Mouse (Mus musculus) thymus, postnatal 10 days (tissue): ENCODE results near the gene As3mt.
"Not testable (repeated sequence)": the region's sequence is repeated elsewhere in the genome, so short reads cannot be mapped to it uniquely, and the experiment has no call there.

Source experiments
- DNase-seq, 2 experiments: peaks; one replicate each; pipeline ENCODE4 v3.0.0; 2021; ENCODE audit warnings: low spot score in 2 of 2

Gene As3mt

GRCm38 (mm10) chr19:46752235-46752634 lies 45.0 kb downstream of the As3mt start:
- no peak for DNase-seq

- peak in 1 of 2 experiments; percentile 50 for DNase-seq
Measured at GRCm38 (mm10) chr19:46755066-46755465, 47.8 kb downstream of the As3mt start.

- DNase-seq, result no peak
Measured at GRCm38 (mm10) chr19:46756221-46756620, 49.0 kb downstream of the As3mt start.

GRCm38 (mm10) chr19:46759096-46759495 lies 51.8 kb downstream of the As3mt start:
- no peak for DNase-seq

DNA sequence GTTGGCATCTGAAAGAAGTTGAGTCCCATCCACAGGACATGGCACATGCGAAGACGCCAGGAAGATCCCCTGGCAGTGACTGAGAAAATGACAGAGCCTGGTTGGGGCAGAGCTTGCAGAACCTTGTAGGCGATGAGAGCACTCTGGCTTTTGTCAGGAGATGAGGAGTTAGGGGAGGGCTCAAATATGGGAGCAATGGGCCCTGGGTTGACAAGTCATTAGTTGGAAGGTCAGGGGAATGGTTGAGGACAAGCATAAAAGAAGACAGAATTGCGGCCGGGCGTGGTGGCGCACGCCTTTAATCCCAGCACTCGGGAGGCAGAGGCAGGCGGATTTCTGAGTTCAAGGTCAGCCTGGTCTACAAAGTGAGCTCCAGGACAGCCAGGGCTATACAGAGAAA lies 52.7 kb downstream of the As3mt start:
- not testable (repeated sequence) for DNase-seq

DNA sequence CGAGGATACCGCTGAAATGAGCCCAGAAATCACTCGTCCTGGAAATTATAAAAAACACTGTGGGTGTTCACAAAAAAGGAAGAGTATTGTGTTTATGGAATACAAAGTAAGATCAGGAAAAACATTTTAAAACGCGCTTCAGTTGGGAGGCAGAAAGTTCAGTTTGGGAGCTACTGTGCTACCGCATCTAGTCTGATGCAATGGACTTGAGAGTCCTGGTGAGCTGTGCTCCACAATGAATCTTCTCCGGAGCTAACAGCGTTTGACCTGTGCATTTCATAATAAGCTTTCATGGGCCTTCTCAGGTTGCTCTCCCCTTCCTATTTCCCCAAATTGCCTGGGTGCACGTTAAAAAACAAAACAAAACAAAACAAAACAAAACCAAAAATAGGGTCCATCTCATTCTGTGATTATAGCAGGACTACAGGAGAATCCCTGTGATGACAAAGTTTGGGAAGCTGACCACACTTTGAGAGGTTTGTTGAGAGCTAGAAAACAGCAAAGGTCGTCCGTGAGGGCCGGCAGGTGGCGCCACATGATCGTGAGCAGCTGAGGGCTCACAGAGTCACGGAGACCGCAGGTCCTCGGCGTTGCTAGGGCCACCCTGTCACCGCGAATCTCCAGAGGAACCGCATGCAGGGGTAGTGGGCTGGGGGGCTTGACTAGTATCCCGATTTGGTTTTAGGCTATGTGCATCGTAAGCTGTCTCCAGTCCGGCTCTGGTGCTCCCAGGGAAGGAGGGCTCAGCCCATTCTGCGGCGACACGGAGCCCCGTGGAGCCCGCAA lies 53.3 kb downstream of the As3mt start:
- peak; percentile 76 to 87 for DNase-seq

- peak; percentile 99 to 100 for DNase-seq
Measured at GRCm38 (mm10) chr19:46761247-46761946, 54.1 kb downstream of the As3mt start, which contains the start of gene Cnnm2. Gene Cnnm2, plus strand, starts transcription at chr19:46761596.

DNA sequence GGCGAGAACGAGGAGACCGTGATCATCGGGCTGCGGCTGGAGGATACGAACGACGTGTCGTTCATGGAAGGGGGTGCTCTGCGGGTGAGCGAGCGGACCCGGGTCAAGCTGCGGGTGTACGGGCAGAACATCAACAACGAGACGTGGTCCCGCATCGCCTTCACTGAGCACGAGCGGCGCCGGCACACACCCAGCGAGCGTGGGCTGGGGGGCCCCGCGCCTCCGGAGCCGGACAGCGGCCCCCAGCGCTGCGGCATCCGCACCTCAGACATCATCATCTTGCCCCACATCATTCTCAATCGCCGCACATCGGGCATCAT lies 54.7 kb downstream of the As3mt start:
- peak in 1 of 2 experiments; percentile 27 for DNase-seq

- peak; percentile 25 to 33 for DNase-seq
Measured at GRCm38 (mm10) chr19:46762291-46762991, 55.2 kb downstream of the As3mt start.

DNA sequence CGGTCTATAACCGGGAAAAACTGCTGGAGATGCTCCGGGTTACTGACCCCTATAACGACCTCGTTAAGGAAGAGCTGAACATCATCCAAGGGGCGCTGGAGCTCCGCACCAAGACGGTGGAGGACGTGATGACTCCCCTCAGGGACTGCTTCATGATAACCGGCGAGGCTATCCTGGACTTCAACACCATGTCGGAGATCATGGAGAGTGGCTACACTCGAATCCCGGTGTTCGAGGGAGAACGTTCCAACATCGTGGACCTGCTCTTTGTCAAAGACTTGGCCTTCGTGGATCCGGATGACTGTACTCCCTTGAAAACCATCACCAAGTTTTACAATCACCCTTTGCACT lies 55.7 kb downstream of the As3mt start:
- no peak for DNase-seq

- no peak for DNase-seq
Measured at GRCm38 (mm10) chr19:46763356-46763755, 56.1 kb downstream of the As3mt start.

GRCm38 (mm10) chr19:46763932-46764762 lies 56.9 kb downstream of the As3mt start:
- no peak for DNase-seq

GRCm38 (mm10) chr19:46764763-46765117 lies 57.5 kb downstream of the As3mt start:
- no peak for DNase-seq

DNA sequence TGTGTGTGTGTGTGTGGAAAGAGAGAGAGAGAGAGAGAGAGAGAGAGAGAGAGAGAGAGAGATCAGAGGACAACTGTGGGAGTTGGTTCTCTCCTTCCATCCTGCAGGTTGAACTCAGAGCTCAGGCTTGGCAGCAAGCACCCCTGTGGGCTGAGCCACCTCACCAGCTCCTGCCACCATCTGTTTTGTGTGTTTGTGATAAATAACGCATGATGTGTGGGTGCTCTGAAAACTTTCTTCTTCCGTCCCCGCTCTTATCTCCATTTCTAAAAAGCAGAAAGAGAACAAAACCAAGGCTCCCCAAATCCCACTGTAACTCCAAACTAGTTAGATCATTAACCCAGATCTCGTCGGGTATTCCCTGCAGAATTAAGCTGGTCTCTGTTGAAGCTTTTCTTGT lies 58.9 kb downstream of the As3mt start:
- DNase-seq, result no peak

DNA sequence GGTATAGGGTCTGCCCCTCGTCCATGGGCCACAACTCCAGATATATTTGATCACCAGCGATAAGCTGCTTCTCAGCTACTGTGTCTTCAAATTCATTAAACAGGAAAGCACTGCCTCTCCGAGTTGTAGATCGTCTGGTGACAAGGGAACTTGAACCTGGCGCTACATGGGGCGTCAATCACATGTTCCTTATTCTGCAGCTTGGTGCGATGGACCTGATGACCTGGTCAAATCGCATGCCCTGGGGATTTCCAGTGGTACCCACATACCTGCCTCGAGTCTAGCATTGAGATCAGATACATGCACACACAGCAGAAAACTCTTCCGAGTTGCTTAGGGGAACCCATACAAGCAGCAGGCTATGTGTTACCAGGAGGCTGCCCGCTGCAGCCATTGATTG lies 62.5 kb downstream of the As3mt start:
- no peak for DNase-seq

DNA sequence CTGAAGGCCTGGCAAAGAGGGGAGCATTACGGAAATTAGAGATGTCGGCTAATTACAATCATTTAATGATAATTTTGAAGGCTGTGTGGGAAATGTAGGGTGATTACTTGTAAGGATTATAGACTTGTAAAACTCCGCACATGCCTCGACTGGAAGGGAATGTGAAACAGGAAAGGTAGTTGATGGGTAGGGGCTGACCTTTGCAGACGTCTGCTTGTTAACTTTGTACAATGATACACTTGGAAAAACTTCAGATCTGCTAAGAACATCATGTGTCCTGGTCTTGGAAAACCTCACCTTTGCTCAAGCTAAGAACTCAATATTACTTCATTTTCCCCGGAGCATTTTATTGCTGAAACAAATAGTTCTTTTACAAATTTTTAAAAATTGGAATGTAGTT lies 64.5 kb downstream of the As3mt start:
- no peak for DNase-seq

- no peak for DNase-seq
Measured at GRCm38 (mm10) chr19:46776391-46776790, 69.1 kb downstream of the As3mt start.

DNA sequence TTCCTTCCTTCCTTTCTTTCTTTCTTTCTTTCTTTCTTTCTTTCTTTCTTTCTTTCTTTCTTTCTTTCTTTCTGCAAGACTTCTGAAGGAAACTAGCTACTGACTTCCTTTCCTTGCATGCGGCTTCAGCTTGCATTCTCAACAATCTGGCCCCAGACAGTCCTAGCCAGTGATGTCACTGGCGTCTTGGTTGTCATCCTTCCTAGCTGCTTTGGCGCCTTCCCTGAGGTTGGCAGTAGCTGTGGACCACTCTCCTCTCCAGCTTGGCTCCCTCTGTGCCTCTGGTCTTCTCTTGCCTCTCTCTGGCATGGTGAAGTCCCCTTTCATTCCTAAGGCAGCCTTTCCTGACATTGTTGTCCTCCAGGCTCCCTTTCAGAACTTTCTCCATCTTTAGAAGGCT lies 69.6 kb downstream of the As3mt start:
- no peak for DNase-seq

GRCm38 (mm10) chr19:46777928-46778680 lies 70.8 kb downstream of the As3mt start:
- DNase-seq, result no peak

DNA sequence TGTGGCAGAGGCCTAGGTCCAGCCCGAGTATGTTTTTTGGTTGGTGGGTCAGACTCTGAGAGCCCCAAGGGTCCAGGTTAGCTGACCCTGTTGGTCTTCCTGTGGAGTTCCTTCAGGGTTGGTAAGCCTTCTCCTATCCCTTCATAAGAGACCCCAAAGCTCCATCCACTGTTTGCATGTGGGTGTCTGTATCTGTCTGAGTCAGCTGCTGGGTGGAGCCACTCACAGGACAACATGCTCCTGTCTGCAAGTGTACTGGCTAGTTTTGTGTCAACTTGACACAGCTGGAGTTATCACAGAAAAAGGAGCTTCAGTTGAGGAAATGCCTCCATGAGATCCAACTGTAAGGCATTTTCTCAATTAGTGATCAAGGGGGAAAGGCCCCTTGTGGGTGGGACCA lies 71.9 kb downstream of the As3mt start:
- DNase-seq, result not testable (repeated sequence)

GRCm38 (mm10) chr19:46784038-46784437 lies 76.8 kb downstream of the As3mt start:
- DNase-seq, result no peak
